21 mouse cellular contexts compared by ENCODE assay signal in genomic region chr5:111475721-111476120, GRCm38 (mm10). TPM values are rescaled to one million over a fixed set of nuclear protein-coding genes. Genes with fewer than 3 reads are reported as not detected.
A peak's percentile ranks its signal among the peaks of the same experiment; 100 is the strongest.
DNase-seq lines count a peak whose midpoint lies in the region; ATAC-seq lines count a peak whose summit lies in the region.
"Had no signal": no experiment of that assay in that cellular context is flagged by ENCODE, and none has a peak within 500 bp of the region (broad histone marks: within the 10 kb centered on the region; RNA-seq: fewer than 3 reads in every experiment).

No protein-coding gene starts in this region.

- H3K9me3 ChIP-seq in forebrain, embryonic 10.5 days = no peaks in the 10 kb centered on the region
- H3K9me3 ChIP-seq in forebrain, embryonic 12.5 days = 0 out of 2 replicates have a peak, but pooled peaks cover 3% of the 10 kb centered on the region
- no peaks in the 10 kb centered on the region for H3K9me3 ChIP-seq in neural tube, embryonic 13.5 days
- H3K9me3 ChIP-seq in neural tube, embryonic 15.5 days (replicated peaks) = no peaks in the 10 kb centered on the region
- H3K9me3 ChIP-seq: liver, embryonic 12.5 days; midbrain, embryonic 12.5 days had no signal

- WGBS in forebrain, embryonic 10.5 days = 78% methylated on average over 5 of the region's 5 CpGs
- WGBS in forebrain, embryonic 12.5 days = 57% methylated on average over 4 of the region's 5 CpGs
- WGBS in neural tube, embryonic 13.5 days = 45% methylated on average over 5 of the region's 5 CpGs
- 45% methylated on average over 5 of the region's 5 CpGs for WGBS in neural tube, embryonic 15.5 days

- DNase-seq in forebrain, embryonic 10.5 days (ENCODE audit: extremely low spot score, low spot score) = no peak
- no peak for DNase-seq in neural tube, embryonic 10.5 days (ENCODE audit: extremely low spot score, low spot score)
- DNase-seq in urinary bladder, adult 2 months (ENCODE audit: low spot score) = no peak
- DNase-seq in right cerebral cortex, adult 18-20 months = no peak
- DNase-seq: adrenal gland, postnatal 10 days; cerebellum, adult 9-11 months; gastrocnemius, postnatal 14 days; heart, postnatal 4 days; lung, embryonic 14.5 days; lung, postnatal 4 days had no signal

- no peak overlapping the region for H3K4me3 ChIP-seq in forebrain, embryonic 10.5 days
- H3K4me3 ChIP-seq in forebrain, embryonic 12.5 days (replicated peaks) = no peak overlapping the region
- no peak overlapping the region for H3K4me3 ChIP-seq in neural tube, embryonic 13.5 days
- no peak overlapping the region for H3K4me3 ChIP-seq in neural tube, embryonic 15.5 days (replicated peaks)
- H3K4me3 ChIP-seq: layer of hippocampus, adult 2 months; left cerebral cortex, adult 2 months; liver, embryonic 12.5 days; midbrain, embryonic 12.5 days had no signal

- H3K9ac ChIP-seq in forebrain, embryonic 12.5 days = no peak overlapping the region
- no peak overlapping the region for H3K9ac ChIP-seq in neural tube, embryonic 13.5 days
- no peak overlapping the region for H3K9ac ChIP-seq in neural tube, embryonic 15.5 days (replicated peaks)
- H3K9ac ChIP-seq: liver, embryonic 12.5 days; lung, embryonic 14.5 days; midbrain, embryonic 12.5 days had no signal

- H3K27me3 ChIP-seq in forebrain, embryonic 10.5 days (ENCODE audit: poor library complexity, severe bottlenecking) = no peaks in the 10 kb centered on the region
- no peaks in the 10 kb centered on the region for H3K27me3 ChIP-seq in forebrain, embryonic 12.5 days
- H3K27me3 ChIP-seq in neural tube, embryonic 13.5 days = 0 out of 2 replicates have a peak, but pooled peaks cover 3% of the 10 kb centered on the region
- H3K27me3 ChIP-seq in neural tube, embryonic 15.5 days (replicated peaks) = no peaks in the 10 kb centered on the region

- peaks cover 13% of the 10 kb centered on the region; the same call in 1 of the 2 replicates for H3K4me1 ChIP-seq in forebrain, embryonic 10.5 days
- no peaks in the 10 kb centered on the region; the same call in 1 of the 2 replicates for H3K4me1 ChIP-seq in forebrain, embryonic 12.5 days
- H3K4me1 ChIP-seq in neural tube, embryonic 13.5 days (replicated peaks) = peaks cover 17% of the 10 kb centered on the region
- H3K4me1 ChIP-seq in neural tube, embryonic 15.5 days = 0 out of 2 replicates have a peak, but pooled peaks cover 4% of the 10 kb centered on the region
- H3K4me1 ChIP-seq: liver, embryonic 12.5 days had no signal

- no peak overlapping the region for H3K4me2 ChIP-seq in forebrain, embryonic 12.5 days
- H3K4me2 ChIP-seq in neural tube, embryonic 13.5 days = no peak overlapping the region
- H3K4me2 ChIP-seq in neural tube, embryonic 15.5 days = no peak overlapping the region
- H3K4me2 ChIP-seq: heart, embryonic 11.5 days; liver, embryonic 12.5 days; lung, embryonic 14.5 days; midbrain, embryonic 12.5 days had no signal

- ATAC-seq in forebrain, embryonic 12.5 days (ENCODE audit: low FRiP score) = no peak
- ATAC-seq in neural tube, embryonic 13.5 days (ENCODE audit: low read depth) = peak; percentile 51; the same call in 1 of the 2 replicates
- 0 out of 2 replicates have a peak, but pooled peaks have one; percentile 25 for ATAC-seq in granulocyte monocyte progenitor cell, adult 5-6 weeks (replicated peaks; ENCODE audit: poor library complexity, severe bottlenecking)
- peak; percentile 55; the same call in 1 of the 2 replicates for ATAC-seq in neural tube, embryonic 15.5 days (ENCODE audit: low FRiP score)
- ATAC-seq: intestine, postnatal 0 days; liver, embryonic 12.5 days had no signal

- H3K36me3 ChIP-seq in forebrain, embryonic 10.5 days (replicated peaks) = no peaks in the 10 kb centered on the region
- H3K36me3 ChIP-seq in forebrain, embryonic 12.5 days (replicated peaks) = no peaks in the 10 kb centered on the region
- H3K36me3 ChIP-seq in neural tube, embryonic 13.5 days = no peaks in the 10 kb centered on the region
- no peaks in the 10 kb centered on the region for H3K36me3 ChIP-seq in neural tube, embryonic 15.5 days
- H3K36me3 ChIP-seq: liver, embryonic 12.5 days; midbrain, embryonic 12.5 days had no signal

- peak overlapping the region; percentile 31; the same call in 1 of the 2 replicates for H3K27ac ChIP-seq in forebrain, embryonic 10.5 days
- H3K27ac ChIP-seq in forebrain, embryonic 12.5 days = no peak overlapping the region
- H3K27ac ChIP-seq in neural tube, embryonic 13.5 days (replicated peaks) = no peak overlapping the region
- no peak overlapping the region for H3K27ac ChIP-seq in neural tube, embryonic 15.5 days (replicated peaks)
- H3K27ac ChIP-seq: kidney, postnatal 0 days; layer of hippocampus, adult 2 months; left cerebral cortex, adult 2 months; liver, embryonic 12.5 days; midbrain, embryonic 12.5 days had no signal

RNA-seq across cellular contexts. Expression of gene Mn1, which starts 58.6 kb away (rescaled TPM):
- polyA plus RNA-seq in forebrain, embryonic 10.5 days (2016; fragmentation: Nextera tagmentation; extraction: Ambion mirVana) = 36.5 and 40.0 TPM in 2 replicates
- 55.8 and 62.6 TPM in 2 replicates for polyA plus RNA-seq in forebrain, embryonic 12.5 days (2016; fragmentation: Nextera tagmentation; extraction: Ambion mirVana)
- 22.3 and 23.5 TPM in 2 replicates for polyA plus RNA-seq in neural tube, embryonic 13.5 days (2015; fragmentation: Nextera tagmentation; extraction: Ambion mirVana)
- 0.64 TPM in 1 of 2 replicates, not detected in the other for total RNA-seq in granulocyte monocyte progenitor cell, adult 5-6 weeks (2014; fragmentation: Nextera tagmentation)
- total RNA-seq in granulocyte monocyte progenitor cell, adult 5-6 weeks (2017) = not detected in 2 replicates
- 15.2 and 18.3 TPM in 2 replicates for polyA plus RNA-seq in neural tube, embryonic 15.5 days (2015; fragmentation: Nextera tagmentation; extraction: Ambion mirVana)
- 4.9 and 8.3 TPM in 2 replicates for polyA plus RNA-seq in urinary bladder, adult 2 months (2012; rRNA removed)
